Mouse (Mus musculus): Measurements from ENCODE around the gene Gm49369.

- no peak for TF ChIP-seq CTCF (IDR thresholded peaks at IDR 0.05; ENCODE audit: low read depth)
- no peak for TF ChIP-seq EP300 (IDR thresholded peaks at IDR 0.05; ENCODE audit: low read depth)
These were observed 3.3 kb downstream of the Gm49369 start for GRCm38 (mm10) chr7:142379186-142379585.
